Mouse (Mus musculus): ENCODE data around the gene Nlrc4. TPM values are rescaled to one million over a fixed set of nuclear protein-coding genes. Genes with fewer than 3 reads are reported as not detected.

Gene Nlrc4
- 0.33 and 0.45 TPM in 2 replicates for polyA plus RNA-seq (2015; fragmentation: Nextera tagmentation; extraction: Ambion mirVana)

DNA sequence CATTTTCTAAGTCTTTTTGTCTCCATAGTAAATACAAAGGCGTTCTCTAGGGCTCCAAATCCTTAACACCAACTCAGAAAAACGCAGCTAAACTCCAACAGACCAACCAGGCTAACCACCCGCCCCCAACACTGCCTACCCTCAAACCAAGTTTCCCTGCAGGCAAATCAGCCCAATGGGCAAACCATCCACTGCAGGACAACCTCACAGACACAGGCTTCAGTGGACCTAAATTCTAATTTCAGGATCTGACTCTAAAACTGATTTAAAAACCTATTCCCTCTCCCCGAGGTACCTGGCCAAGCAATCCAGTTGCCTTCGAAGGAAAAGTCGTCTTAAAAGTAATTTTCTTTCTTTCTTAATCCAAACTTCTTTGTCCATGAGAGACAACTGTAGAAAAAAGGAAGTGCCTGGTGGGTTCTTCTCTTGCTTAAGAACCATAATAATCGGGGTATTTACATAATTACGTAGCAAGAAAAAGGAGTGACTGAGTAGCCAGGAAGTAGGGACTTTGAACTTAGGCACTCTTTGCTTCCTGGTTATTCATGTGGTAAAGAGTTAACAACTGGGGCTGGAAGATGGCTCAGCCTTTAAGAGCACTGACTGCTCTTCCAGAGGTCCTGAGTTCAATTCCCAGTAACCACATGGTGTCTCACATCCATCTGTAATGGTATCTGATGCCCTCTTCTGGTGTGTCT lies at the start of gene Nlrc4:
Gene Nlrc4 (minus strand): TSS at position 432 of the 698 bp plus-strand sequence.
- Histone ChIP-seq H3K4me2 (ENCODE audit: low read length) (no peak within 1 kb of the TSS), H3K4me1 (replicated peaks; ENCODE audit: insufficient read depth, low read length) (no peaks in the 10 kb centered on the region), H3K27ac (no peak within 1 kb of the TSS), H3K9ac (ENCODE audit: low read depth, low read length) (no peak within 1 kb of the TSS), H3K9me3 (replicated peaks; ENCODE audit: low read length) (no peaks in the 10 kb centered on the region), H3K36me3 (ENCODE audit: insufficient read depth, low read length) (no peaks in the 10 kb centered on the region), H3K27me3 (ENCODE audit: insufficient read depth, low read length) (no peaks in the 10 kb centered on the region), H3K4me3 (replicated peaks; ENCODE audit: low read depth, low read length) (no peak within 1 kb of the TSS)
- ATAC-seq (replicated peaks; ENCODE audit: low FRiP score, low read depth) (no peak), DNase-seq (ENCODE audit: low spot score) (peak; percentile 12)
- TF ChIP-seq CTCF (IDR thresholded peaks at IDR 0.05; ENCODE audit: low read depth): no peak
- WGBS: 47% methylated on average over 8 of the region's 8 CpGs

GRCm38 (mm10) chr17:74508600-74508999 lies 49.7 kb upstream of the Nlrc4 start:
- WGBS: 84% methylated on average over 3 of the region's 3 CpGs
- ATAC-seq (replicated peaks; ENCODE audit: low FRiP score, low read depth): no peak
- no peak overlapping the region for H3K9ac ChIP-seq (ENCODE audit: low read depth, low read length)
- H3K27ac ChIP-seq: no peak overlapping the region
- no peak overlapping the region for H3K4me2 ChIP-seq (ENCODE audit: low read length)
- H3K9me3 ChIP-seq (replicated peaks; ENCODE audit: low read length): no peaks in the 10 kb centered on the region
- no peaks in the 10 kb centered on the region for H3K27me3 ChIP-seq (ENCODE audit: insufficient read depth, low read length)
- TF ChIP-seq CTCF (IDR thresholded peaks at IDR 0.05; ENCODE audit: low read depth): no peak
- H3K36me3 ChIP-seq (ENCODE audit: insufficient read depth, low read length): no peaks in the 10 kb centered on the region
- H3K4me1 ChIP-seq (replicated peaks; ENCODE audit: insufficient read depth, low read length): no peaks in the 10 kb centered on the region
- no peak for DNase-seq (ENCODE audit: low spot score)
- H3K4me3 ChIP-seq (replicated peaks; ENCODE audit: low read depth, low read length): no peak overlapping the region

- 66% methylated on average over 2 of the region's 2 CpGs for WGBS
- Histone ChIP-seq H3K9me3 (replicated peaks; ENCODE audit: low read length) (no peaks in the 10 kb centered on the region), H3K4me3 (replicated peaks; ENCODE audit: low read depth, low read length) (no peak overlapping the region), H3K27ac (no peak overlapping the region), H3K27me3 (ENCODE audit: insufficient read depth, low read length) (no peaks in the 10 kb centered on the region), H3K9ac (ENCODE audit: low read depth, low read length) (no peak overlapping the region), H3K4me1 (replicated peaks; ENCODE audit: insufficient read depth, low read length) (no peaks in the 10 kb centered on the region), H3K36me3 (ENCODE audit: insufficient read depth, low read length) (no peaks in the 10 kb centered on the region), H3K4me2 (ENCODE audit: low read length) (no peak overlapping the region)
- no peak for DNase-seq (ENCODE audit: low spot score)
- ATAC-seq (replicated peaks; ENCODE audit: low FRiP score, low read depth): no peak
- no peak for TF ChIP-seq CTCF (IDR thresholded peaks at IDR 0.05; ENCODE audit: low read depth)
Measured at GRCm38 (mm10) chr17:74507934-74508333, 49.0 kb upstream of the Nlrc4 start.

DNA sequence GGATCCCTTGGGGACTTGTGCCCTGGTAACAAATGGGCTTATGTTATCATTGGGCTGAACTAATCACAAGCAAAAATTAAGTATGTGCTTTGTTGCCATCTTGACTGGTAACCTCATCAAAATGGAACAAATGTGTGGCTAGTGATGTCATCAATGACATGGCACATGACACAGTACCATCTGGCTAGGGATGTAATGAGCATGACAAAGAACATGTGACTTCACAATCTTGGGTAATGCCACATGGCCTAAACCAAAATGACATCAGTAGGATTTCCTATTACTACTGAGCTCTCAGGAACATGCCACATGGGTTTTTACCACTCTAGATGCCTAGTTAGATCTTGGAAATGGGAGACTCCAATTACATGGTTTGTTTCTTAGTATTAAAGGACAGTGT lies 42.1 kb upstream of the Nlrc4 start:
- H3K27me3 ChIP-seq (ENCODE audit: insufficient read depth, low read length): no peaks in the 10 kb centered on the region
- no peak overlapping the region for H3K9ac ChIP-seq (ENCODE audit: low read depth, low read length)
- ATAC-seq (replicated peaks; ENCODE audit: low FRiP score, low read depth) (no peak), DNase-seq (ENCODE audit: low spot score) (no peak)
- no peak overlapping the region for H3K27ac ChIP-seq
- H3K4me1 ChIP-seq (replicated peaks; ENCODE audit: insufficient read depth, low read length): no peaks in the 10 kb centered on the region
- H3K9me3 ChIP-seq (replicated peaks; ENCODE audit: low read length): no peaks in the 10 kb centered on the region
- H3K4me2 ChIP-seq (ENCODE audit: low read length): no peak overlapping the region
- H3K4me3 ChIP-seq (replicated peaks; ENCODE audit: low read depth, low read length): no peak overlapping the region
- H3K36me3 ChIP-seq (ENCODE audit: insufficient read depth, low read length): peaks cover 7% of the 10 kb centered on the region; the same call in 1 of the 2 replicates
- no peak for TF ChIP-seq CTCF (IDR thresholded peaks at IDR 0.05; ENCODE audit: low read depth)

- Histone ChIP-seq H3K36me3 (ENCODE audit: insufficient read depth, low read length) (peaks cover 12% of the 10 kb centered on the region), H3K9ac (ENCODE audit: low read depth, low read length) (no peak overlapping the region), H3K4me2 (ENCODE audit: low read length) (no peak overlapping the region), H3K4me1 (replicated peaks; ENCODE audit: insufficient read depth, low read length) (no peaks in the 10 kb centered on the region), H3K4me3 (replicated peaks; ENCODE audit: low read depth, low read length) (no peak overlapping the region), H3K27me3 (ENCODE audit: insufficient read depth, low read length) (no peaks in the 10 kb centered on the region), H3K27ac (no peak overlapping the region), H3K9me3 (replicated peaks; ENCODE audit: low read length) (no peaks in the 10 kb centered on the region)
- 89% methylated on average over 4 of the region's 4 CpGs for WGBS
- ATAC-seq (replicated peaks; ENCODE audit: low FRiP score, low read depth) (no peak), DNase-seq (ENCODE audit: low spot score) (no peak)
- no peak for TF ChIP-seq CTCF (IDR thresholded peaks at IDR 0.05; ENCODE audit: low read depth)
Measured at GRCm38 (mm10) chr17:74500204-74500603, 41.3 kb upstream of the Nlrc4 start.

- no peak overlapping the region for H3K27ac ChIP-seq
- no peak overlapping the region for H3K9ac ChIP-seq (ENCODE audit: low read depth, low read length)
- 98% methylated on average over 3 of the region's 3 CpGs for whole genome bisulfite sequencing
- no peaks in the 10 kb centered on the region for H3K4me1 ChIP-seq (replicated peaks; ENCODE audit: insufficient read depth, low read length)
- no peak for ATAC-seq (replicated peaks; ENCODE audit: low FRiP score, low read depth)
- H3K36me3 ChIP-seq (ENCODE audit: insufficient read depth, low read length): peaks cover 25% of the 10 kb centered on the region
- no peak overlapping the region for H3K4me3 ChIP-seq (replicated peaks; ENCODE audit: low read depth, low read length)
- no peaks in the 10 kb centered on the region for H3K9me3 ChIP-seq (replicated peaks; ENCODE audit: low read length)
- H3K27me3 ChIP-seq (ENCODE audit: insufficient read depth, low read length): no peaks in the 10 kb centered on the region
- H3K4me2 ChIP-seq (ENCODE audit: low read length): no peak overlapping the region
- TF ChIP-seq CTCF (IDR thresholded peaks at IDR 0.05; ENCODE audit: low read depth): no peak
- DNase-seq (ENCODE audit: low spot score): no peak
Measured at GRCm38 (mm10) chr17:74491565-74491964, 32.6 kb upstream of the Nlrc4 start.

- H3K9ac ChIP-seq (ENCODE audit: low read depth, low read length): peak overlapping the region; percentile 82
- H3K4me2 ChIP-seq (ENCODE audit: low read length): peak overlapping the region; percentile 64
- TF ChIP-seq CTCF (IDR thresholded peaks at IDR 0.05; ENCODE audit: low read depth): no peak
- H3K36me3 ChIP-seq (ENCODE audit: insufficient read depth, low read length): peaks cover 16% of the 10 kb centered on the region
- no peaks in the 10 kb centered on the region for H3K27me3 ChIP-seq (ENCODE audit: insufficient read depth, low read length)
- no peaks in the 10 kb centered on the region for H3K9me3 ChIP-seq (replicated peaks; ENCODE audit: low read length)
- H3K27ac ChIP-seq: peak overlapping the region; percentile 90
- peak overlapping the region; percentile 68 for H3K4me3 ChIP-seq (replicated peaks; ENCODE audit: low read depth, low read length)
- ATAC-seq (replicated peaks; ENCODE audit: low FRiP score, low read depth) (no peak), DNase-seq (ENCODE audit: low spot score) (peak; percentile 30)
- WGBS: 0% methylated on average over 12 of the region's 12 CpGs
- H3K4me1 ChIP-seq (replicated peaks; ENCODE audit: insufficient read depth, low read length): no peaks in the 10 kb centered on the region
Measured at GRCm38 (mm10) chr17:74489901-74490220, 30.9 kb upstream of the Nlrc4 start.
